8 mouse cellular contexts compared by ENCODE assay signal in the genomic region with DNA sequence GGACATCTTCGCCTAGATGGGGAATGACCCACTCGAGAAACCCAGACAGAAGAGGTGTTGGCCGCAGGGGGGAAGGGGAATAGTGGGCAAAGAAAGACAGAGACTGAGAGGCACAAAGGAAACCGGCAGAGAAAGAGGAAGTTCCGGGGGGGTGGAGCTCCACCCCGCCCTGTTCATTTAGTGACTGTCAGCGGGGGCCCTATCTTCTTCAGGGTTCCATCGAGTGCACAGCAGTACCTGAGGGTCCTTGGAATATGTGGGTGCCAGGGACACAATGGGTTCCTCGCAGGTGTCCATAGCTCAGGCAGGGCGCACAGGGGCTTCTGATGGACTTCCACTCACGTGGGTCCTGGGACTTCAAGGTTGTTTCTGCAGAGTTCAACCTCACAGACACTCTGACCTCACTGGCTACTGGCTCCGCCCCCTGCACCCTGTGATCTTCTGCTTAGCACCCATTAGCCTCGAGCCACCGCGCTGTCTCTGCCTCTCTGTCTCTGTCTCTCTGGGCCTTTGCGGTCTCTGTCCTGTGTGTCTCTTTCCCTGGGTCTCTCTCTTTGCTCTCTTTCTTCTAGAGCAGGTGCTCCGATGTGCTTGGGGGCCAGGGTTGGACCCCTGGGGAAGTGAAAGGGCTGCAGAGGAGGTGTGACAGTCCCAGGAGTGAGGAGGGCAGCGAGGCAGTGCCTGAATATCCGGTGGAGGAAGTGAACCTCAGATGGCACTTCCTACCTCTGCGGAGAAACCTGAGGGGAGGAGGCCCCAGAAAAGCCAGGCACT. TPM values are rescaled to one million over a fixed set of nuclear protein-coding genes. Genes with fewer than 3 reads are reported as not detected.
DNase-seq lines count a peak whose midpoint lies in the region; ATAC-seq lines count a peak whose summit lies in the region.

A gene (minus strand): TSS at position 393 of the 774 bp plus-strand sequence.

- peak within 1 kb of the TSS; percentile 75 for H3K27ac ChIP-seq in liver, embryonic 16.5 days (ENCODE audit: low read length)
- H3K27ac ChIP-seq in midbrain, embryonic 11.5 days (ENCODE audit: low read depth, low read length), result no peak within 1 kb of the TSS

- no peaks in the 10 kb centered on the region for H3K9me3 ChIP-seq in liver, embryonic 16.5 days (replicated peaks; ENCODE audit: control insufficient read depth, low read length)
- H3K9me3 ChIP-seq in midbrain, embryonic 11.5 days (ENCODE audit: control insufficient read depth, low read length), result no peaks in the 10 kb centered on the region

- peak within 1 kb of the TSS; percentile 49 for H3K4me3 ChIP-seq in liver, embryonic 16.5 days (ENCODE audit: low read depth, low read length)
- no peak within 1 kb of the TSS for H3K4me3 ChIP-seq in midbrain, embryonic 11.5 days (ENCODE audit: low read depth, low read length)

- H3K27me3 ChIP-seq in liver, embryonic 16.5 days (ENCODE audit: control insufficient read depth, insufficient read depth, low read depth, low read length), result no peaks in the 10 kb centered on the region
- no peaks in the 10 kb centered on the region for H3K27me3 ChIP-seq in splenic B cell, adult 2 months (ENCODE audit: control insufficient read depth, insufficient read depth, low read length, poor library complexity, severe bottlenecking)
- peaks cover 23% of the 10 kb centered on the region for H3K27me3 ChIP-seq in midbrain, embryonic 11.5 days (ENCODE audit: control insufficient read depth, insufficient read depth, low read length)

- peak within 1 kb of the TSS; percentile 29 for H3K9ac ChIP-seq in liver, embryonic 16.5 days (ENCODE audit: low read depth, low read length)
- H3K9ac ChIP-seq in midbrain, embryonic 11.5 days (ENCODE audit: low read length), result no peak within 1 kb of the TSS

- peak within 1 kb of the TSS; percentile 62 for H3K4me2 ChIP-seq in liver, embryonic 16.5 days (ENCODE audit: low read depth, low read length)
- H3K4me2 ChIP-seq in midbrain, embryonic 11.5 days, result no peak within 1 kb of the TSS

- no peak for DNase-seq in frontal cortex, adult 2 months (ENCODE audit: extremely low spot score in 1 of 2, low spot score in 1 of 2)
- DNase-seq in frontal cortex, postnatal 10 days (ENCODE audit: low spot score in 2 of 2), result no peak
- peak; percentile 92 for DNase-seq in splenic B cell, adult 2 months (ENCODE audit: low read depth, low spot score)
- no peak for DNase-seq in layer of hippocampus, postnatal 14 days (ENCODE audit: low spot score in 2 of 2)
- no peak for DNase-seq in midbrain, embryonic 11.5 days (ENCODE audit: low spot score, missing footprints)
- DNase-seq in left cerebral cortex, adult 18-20 months (ENCODE audit: low spot score in 2 of 2), result no peak

- ATAC-seq in common myeloid progenitor, adult 5-6 weeks (replicated peaks; ENCODE audit: low read depth, poor library complexity, severe bottlenecking), result peak; percentile 79
- ATAC-seq in liver, embryonic 16.5 days (ENCODE audit: low read depth), result peak; percentile 49; the same call in 1 of the 2 replicates
- no peak for ATAC-seq in midbrain, embryonic 11.5 days (ENCODE audit: low FRiP score)

- peaks cover 13% of the 10 kb centered on the region for H3K4me1 ChIP-seq in liver, embryonic 16.5 days (ENCODE audit: control insufficient read depth, low read depth, low read length)
- H3K4me1 ChIP-seq in midbrain, embryonic 11.5 days (ENCODE audit: control insufficient read depth, insufficient read depth, low read length), result peaks cover 26% of the 10 kb centered on the region

- WGBS in liver, embryonic 16.5 days (ENCODE audit: insufficient replicate concordance), result 9% methylated on average over 20 of the region's 20 CpGs
- WGBS in midbrain, embryonic 11.5 days, result 39% methylated on average over 20 of the region's 20 CpGs

- H3K36me3 ChIP-seq in liver, embryonic 16.5 days (ENCODE audit: control insufficient read depth, insufficient read depth), result no peaks in the 10 kb centered on the region
- H3K36me3 ChIP-seq in splenic B cell, adult 2 months (ENCODE audit: control insufficient read depth, insufficient read depth, low read length, poor library complexity, severe bottlenecking), result peaks cover 12% of the 10 kb centered on the region
- H3K36me3 ChIP-seq in midbrain, embryonic 11.5 days (ENCODE audit: control insufficient read depth, insufficient read depth, low read length), result no peaks in the 10 kb centered on the region

RNA-seq across cellular contexts. Expression of the gene that starts here (rescaled TPM):
- polyA plus RNA-seq in frontal cortex, adult 2 months (2012; rRNA removed), result 10.3 and 11.2 TPM in 2 replicates
- total RNA-seq in common myeloid progenitor, adult 5-6 weeks (2017), result 28.9 and 41.4 TPM in 2 replicates
- polyA plus RNA-seq in liver, embryonic 16.5 days (2015; fragmentation: Nextera tagmentation; extraction: Ambion mirVana), result 16.4 and 19.3 TPM in 2 replicates
- 1 to 10 TPM; 4.0 TPM for total RNA-seq in layer of hippocampus, postnatal 14 days (2021)
- polyA plus RNA-seq in midbrain, embryonic 11.5 days (2014; fragmentation: Nextera tagmentation; extraction: Ambion mirVana), result 0.81 and 0.97 TPM in 2 replicates
- total RNA-seq in left cerebral cortex, adult 18-20 months (2021), result 1 to 10 TPM; 4.8 to 5.3 TPM
